Mouse (Mus musculus) stomach, embryonic 15.5 days (tissue): ENCODE data around the gene H2-M11. TPM values are rescaled to one million over a fixed set of nuclear protein-coding genes. Genes with fewer than 3 reads are reported as not detected.

Experiments
- ATAC-seq: fragments of 200-750 bp; cut with Nextera tagmentation; 2 replicates; pipeline ENCODE4 v1.8.0; 2017; ENCODE audit warnings: low read depth, moderate number of reproducible peaks, moderate TSS enrichment; ENCODE audit not compliant: insufficient read depth, low FRiP score
- H3K27ac ChIP-seq: fragments of 300-500 bp; sonication (generic); 2 replicates; pipeline ENCODE4 v1.5.1; 2015; ENCODE audit warnings: mild to moderate bottlenecking, inconsistent platforms
- H3K27me3 ChIP-seq: fragments of 300-500 bp; sonication (generic); replicated peaks from 2 replicates; pipeline ENCODE4 v1.6.1; 2015; ENCODE audit warnings: inconsistent platforms
- H3K36me3 ChIP-seq: fragments of 300-500 bp; sonication (generic); 2 replicates; pipeline ENCODE4 v1.6.1; 2015; ENCODE audit warnings: inconsistent platforms
- H3K4me1 ChIP-seq: fragments of 300-500 bp; sonication (generic); 2 replicates; pipeline ENCODE4 v1.6.1; 2015; ENCODE audit warnings: inconsistent platforms
- H3K4me2 ChIP-seq: fragments of 300-500 bp; sonication (generic); 2 replicates; pipeline ENCODE4 v1.6.1; 2015; ENCODE audit warnings: mild to moderate bottlenecking, inconsistent platforms
- H3K4me3 ChIP-seq: fragments of 300-500 bp; sonication (generic); replicated peaks from 2 replicates; pipeline ENCODE4 v1.5.1; 2015; ENCODE audit warnings: inconsistent platforms
- H3K9ac ChIP-seq: fragments of 300-500 bp; sonication (generic); 2 replicates; pipeline ENCODE4 v1.6.1; 2015; ENCODE audit warnings: inconsistent platforms
- H3K9me3 ChIP-seq: fragments of 300-500 bp; sonication (generic); 2 replicates; pipeline ENCODE4 v1.6.1; 2016; ENCODE audit warnings: inconsistent platforms
- WGBS: fragments of 180-500 bp; shearing (Covaris S2); methylation state at CpG from one replicate; pipeline ENCODE4 v1.1.7; 2015; 5-methylcytosine and 5-hydroxymethylcytosine counted together
- polyA plus RNA-seq: library from polyadenylated mRNA; unstranded; fragments of >200 nt; fragmentation: Nextera tagmentation; extraction: Ambion mirVana; gene quantifications from 2 replicates; pipeline ENCODE4 v1.2.1, GENCODE M21; 2015

Gene H2-M11
- polyA plus RNA-seq: not detected in 2 replicates

- Histone ChIP-seq H3K36me3 (no peaks in the 10 kb centered on the region), H3K9ac (no peak within 1 kb of the TSS), H3K27me3 (no peaks in the 10 kb centered on the region), H3K4me2 (no peak within 1 kb of the TSS), H3K27ac (no peak within 1 kb of the TSS), H3K9me3 (no peaks in the 10 kb centered on the region), H3K4me1 (no peaks in the 10 kb centered on the region), H3K4me3 (no peak within 1 kb of the TSS)
- WGBS: 62% methylated on average over 3 of the region's 3 CpGs
- no peak for ATAC-seq
These were observed at the start of gene H2-M11 for GRCm38 (mm10) chr17:36546775-36547174. H2-M11 (plus strand) TSS chr17:36547075.

GRCm38 (mm10) chr17:36500435-36500834 lies 46.4 kb upstream of the H2-M11 start:
- no peaks in the 10 kb centered on the region for H3K4me1 ChIP-seq
- H3K27me3 ChIP-seq: no peaks in the 10 kb centered on the region
- no peak overlapping the region for H3K9ac ChIP-seq
- WGBS: 31% methylated on average over 1 of the region's 1 CpGs
- no peaks in the 10 kb centered on the region for H3K9me3 ChIP-seq
- ATAC-seq: no peak
- H3K36me3 ChIP-seq: no peaks in the 10 kb centered on the region
- H3K4me2 ChIP-seq: no peak overlapping the region
- H3K27ac ChIP-seq: no peak overlapping the region
- no peak overlapping the region for H3K4me3 ChIP-seq

GRCm38 (mm10) chr17:36503910-36504309 lies 43.0 kb upstream of the H2-M11 start:
- H3K27me3 ChIP-seq: no peaks in the 10 kb centered on the region
- ATAC-seq: no peak
- no peaks in the 10 kb centered on the region for H3K36me3 ChIP-seq
- H3K27ac ChIP-seq: no peak overlapping the region
- no peaks in the 10 kb centered on the region for H3K9me3 ChIP-seq
- H3K4me1 ChIP-seq: no peaks in the 10 kb centered on the region
- no peak overlapping the region for H3K4me3 ChIP-seq
- H3K4me2 ChIP-seq: no peak overlapping the region
- H3K9ac ChIP-seq: no peak overlapping the region

Other genes starting within 250 kb of the H2-M11 start
- not detected in 2 replicates for gene H2-M10.1, start 220.9 kb upstream of the H2-M11 start, polyA plus RNA-seq
- not detected in 2 replicates for gene H2-M10.3, start 178.7 kb upstream of the H2-M11 start, polyA plus RNA-seq
- not detected in 2 replicates for gene H2-M10.4, start 84.7 kb upstream of the H2-M11 start, polyA plus RNA-seq
- not detected in 2 replicates for gene H2-M9, start 95.6 kb downstream of the H2-M11 start, polyA plus RNA-seq
- not detected in 2 replicates for gene H2-M1, start 125.1 kb downstream of the H2-M11 start, polyA plus RNA-seq
- not detected in 2 replicates for gene H2-M10.5, start 225.8 kb downstream of the H2-M11 start, polyA plus RNA-seq